Mouse (Mus musculus): ENCODE data around the gene Agbl4.

Agbl4 gene

GRCm38 (mm10) chr4:111400676-111401075, 1003.2 kb downstream of the Agbl4 start:
- DNase-seq (ENCODE audit: low spot score): no peak

- no peak for DNase-seq (ENCODE audit: low spot score)
Observed at GRCm38 (mm10) chr4:111403243-111403642, 1005.8 kb downstream of the Agbl4 start.

GRCm38 (mm10) chr4:111410731-111411130, 1013.3 kb downstream of the Agbl4 start:
- no peak for DNase-seq (ENCODE audit: low spot score)

GRCm38 (mm10) chr4:111414399-111414798, 1016.9 kb downstream of the Agbl4 start:
- no peak for DNase-seq (ENCODE audit: low spot score)

- peak; percentile 93 for DNase-seq (ENCODE audit: low spot score)
Observed at GRCm38 (mm10) chr4:111414818-111415488, 1017.5 kb downstream of the Agbl4 start, which contains the start of gene Bend5. Gene Bend5 (plus strand): TSS chr4:111415006.

- DNase-seq (ENCODE audit: low spot score): no peak
Observed at GRCm38 (mm10) chr4:111416126-111416525, 1018.7 kb downstream of the Agbl4 start.

- DNase-seq (ENCODE audit: low spot score): no peak
Observed at GRCm38 (mm10) chr4:111416551-111416950, 1019.1 kb downstream of the Agbl4 start.

GRCm38 (mm10) chr4:111417716-111418115, 1020.3 kb downstream of the Agbl4 start:
- DNase-seq (ENCODE audit: low spot score): no peak

GRCm38 (mm10) chr4:111419476-111419875, 1022.0 kb downstream of the Agbl4 start:
- DNase-seq (ENCODE audit: low spot score): no peak

GRCm38 (mm10) chr4:111420031-111420430, 1022.6 kb downstream of the Agbl4 start:
- DNase-seq (ENCODE audit: low spot score): no peak

- no peak for DNase-seq (ENCODE audit: low spot score)
Observed at GRCm38 (mm10) chr4:111420955-111421354, 1023.5 kb downstream of the Agbl4 start.

- no peak for DNase-seq (ENCODE audit: low spot score)
Observed at GRCm38 (mm10) chr4:111421785-111422184, 1024.3 kb downstream of the Agbl4 start.

GRCm38 (mm10) chr4:111424371-111424950, 1027.0 kb downstream of the Agbl4 start:
- DNase-seq (ENCODE audit: low spot score): no peak

- no peak for DNase-seq (ENCODE audit: low spot score)
Observed at GRCm38 (mm10) chr4:111425170-111425569, 1027.7 kb downstream of the Agbl4 start.

- no peak for DNase-seq (ENCODE audit: low spot score)
Observed at GRCm38 (mm10) chr4:111431186-111431585, 1033.7 kb downstream of the Agbl4 start.

- no peak for DNase-seq (ENCODE audit: low spot score)
Observed at GRCm38 (mm10) chr4:111432013-111432412, 1034.6 kb downstream of the Agbl4 start.

- DNase-seq (ENCODE audit: low spot score): no peak
Observed at GRCm38 (mm10) chr4:111432417-111432816, 1035.0 kb downstream of the Agbl4 start.

GRCm38 (mm10) chr4:111441709-111442108, 1044.2 kb downstream of the Agbl4 start:
- no peak for DNase-seq (ENCODE audit: low spot score)

- DNase-seq (ENCODE audit: low spot score): no peak
Observed at GRCm38 (mm10) chr4:111442435-111443238, 1045.2 kb downstream of the Agbl4 start.

GRCm38 (mm10) chr4:111443906-111444615, 1046.6 kb downstream of the Agbl4 start:
- peak; percentile 22 for DNase-seq (ENCODE audit: low spot score)

GRCm38 (mm10) chr4:111444616-111445160, 1047.2 kb downstream of the Agbl4 start:
- peak; percentile 23 for DNase-seq (ENCODE audit: low spot score)

GRCm38 (mm10) chr4:111447918-111448317, 1050.5 kb downstream of the Agbl4 start:
- DNase-seq (ENCODE audit: low spot score): no peak

Measured in embryo, embryonic 10.5 days (tissue).